Mouse (Mus musculus) megakaryocyte, embryonic 14.5 days (primary cell): ENCODE measurements around the gene Acy3.

Experiments
- FLI1 ChIP-seq: IDR thresholded peaks from 2 replicates; pipeline ENCODE4 v1.6.1; 2012; ENCODE audit warnings: low read length, inconsistent platforms, mixed read lengths
- GATA1 ChIP-seq: IDR thresholded peaks from 3 replicates; pipeline ENCODE4 v1.6.1; 2012; ENCODE audit warnings: mixed read lengths, low read length, inconsistent platforms, borderline replicate concordance

DNA sequence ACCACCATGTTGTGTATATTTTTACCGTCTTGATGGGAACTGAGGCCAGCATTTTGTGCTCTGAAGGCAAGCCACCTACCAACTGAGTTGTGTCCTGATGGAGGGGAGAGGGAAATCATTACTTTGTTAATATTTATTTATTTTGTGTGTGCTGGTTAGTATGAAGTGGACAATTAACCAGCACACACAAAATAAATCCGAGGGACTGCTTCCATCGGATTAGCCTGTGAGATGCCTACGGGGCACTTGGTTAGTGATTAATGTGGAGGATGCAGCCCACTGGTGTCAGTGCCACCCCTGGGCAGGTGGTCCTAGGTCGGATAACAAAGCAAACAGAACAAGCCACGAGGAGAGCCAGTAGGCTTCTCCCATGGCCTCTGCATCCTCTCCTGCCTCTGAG, 8.6 kb downstream of the Acy3 start:
- TF ChIP-seq FLI1 = no peak
- no peak for TF ChIP-seq GATA1
